Mouse (Mus musculus) liver, embryonic 14.5 days (tissue): ENCODE measurements at regions not wholly inside any gene's neighbourhood (a gene's known extent, or its start where the extent isn't known, plus 50 kb on each side); places are given as distances from the start of the nearest gene placed in this dataset.

Experiments used
- ATAC-seq: fragments of 200-750 bp; cut with Nextera tagmentation; 2 replicates; pipeline ENCODE4 v1.8.0; 2017; ENCODE audit warnings: moderate number of reproducible peaks, mild to moderate bottlenecking, moderate library complexity; ENCODE audit not compliant: insufficient read depth
- DNase-seq, 3 experiments: peaks; one replicate each; pipeline ENCODE4 v3.0.0-alpha.2; 2012 to 2013; ENCODE audit warnings: low read depth in 3 of 3, low spot score in 3 of 3
- H3K27ac ChIP-seq: fragments of 300-500 bp; sonication (generic); 2 replicates; pipeline ENCODE4 v1.5.1; 2014; ENCODE audit warnings: moderate library complexity, mild to moderate bottlenecking, control low read depth, inconsistent platforms
- H3K27me3 ChIP-seq: fragments of 300-500 bp; sonication (generic); 2 replicates; pipeline ENCODE4 v1.6.1; 2014; ENCODE audit warnings: mild to moderate bottlenecking, low read length, moderate library complexity; ENCODE audit not compliant: control insufficient read depth, insufficient read depth
- H3K36me3 ChIP-seq: fragments of 300-500 bp; sonication (generic); replicated peaks from 2 replicates; pipeline ENCODE4 v1.6.1; 2014; ENCODE audit warnings: low read depth; ENCODE audit not compliant: control insufficient read depth, insufficient read depth
- H3K4me1 ChIP-seq, 2 experiments: fragments of 200-500 bp in 1 of 2; fragments of 300-500 bp in 1 of 2; sonication (generic) in 1 of 2; replicated peaks; 2 replicates each; pipeline ENCODE4 v1.6.1; 2012 to 2014; ENCODE audit warnings: antibody characterized with exemption in 1 of 2, inconsistent platforms in 1 of 2, low read length in 1 of 2; ENCODE audit not compliant: control insufficient read depth in 2 of 2, insufficient read depth in 2 of 2
- H3K4me2 ChIP-seq: fragments of 300-500 bp; sonication (generic); 2 replicates; pipeline ENCODE4 v1.6.1; 2014; ENCODE audit warnings: low read depth, mild to moderate bottlenecking, control low read depth, moderate library complexity
- H3K4me3 ChIP-seq, 2 experiments: fragments of 200-500 bp in 1 of 2; fragments of 300-500 bp in 1 of 2; sonication (generic) in 1 of 2; 2 replicates each; pipeline ENCODE4 v1.5.1; 2012 to 2014; ENCODE audit warnings: low read depth in 2 of 2, low read length in 2 of 2, mild to moderate bottlenecking in 2 of 2, control low read depth in 1 of 2, inconsistent platforms in 1 of 2, moderate library complexity in 1 of 2; ENCODE audit not compliant: insufficient read depth in 1 of 2
- H3K9ac ChIP-seq: fragments of 300-500 bp; sonication (generic); replicated peaks from 2 replicates; pipeline ENCODE4 v1.6.1; 2014; ENCODE audit warnings: mild to moderate bottlenecking, control low read depth, moderate library complexity
- H3K9me3 ChIP-seq: fragments of 300-500 bp; sonication (generic); 2 replicates; pipeline ENCODE4 v1.6.1; 2016; ENCODE audit warnings: low read length, mixed read lengths; ENCODE audit not compliant: control insufficient read depth
- CTCF ChIP-seq: IDR thresholded peaks from 2 replicates; pipeline ENCODE4 v1.5.1; 2016; ENCODE audit warnings: antibody characterized with exemption, low read depth, control low read depth
- EP300 ChIP-seq: IDR thresholded peaks from 2 replicates; pipeline ENCODE4 v1.6.1; 2016; ENCODE audit warnings: antibody characterized with exemption, low read depth
- WGBS: fragments of 180-500 bp; shearing (Covaris S2); extraction: QIAGEN DNeasy Blood & Tissue Kit; methylation state at CpG from one replicate; pipeline ENCODE4 v1.1.7; 2014; ENCODE audit not compliant: insufficient replicate concordance; 5-methylcytosine and 5-hydroxymethylcytosine counted together

GRCm38 (mm10) chr1:128535537-128536150 is 56.4 kb downstream of the Cxcr4 start:
- H3K4me2 ChIP-seq: no peak overlapping the region
- H3K36me3 ChIP-seq: no peaks in the 10 kb centered on the region
- no peak overlapping the region for H3K27ac ChIP-seq
- TF ChIP-seq CTCF (no peak), EP300 (no peak)
- 60% methylated on average over 10 of the region's 10 CpGs for WGBS
- H3K9me3 ChIP-seq: no peaks in the 10 kb centered on the region
- ATAC-seq (no peak), DNase-seq (no peak)
- no peak overlapping the region for H3K9ac ChIP-seq
- no peak overlapping the region for H3K4me3 ChIP-seq
- H3K4me1 ChIP-seq: no peaks in the 10 kb centered on the region
- H3K27me3 ChIP-seq: no peaks in the 10 kb centered on the region

DNA sequence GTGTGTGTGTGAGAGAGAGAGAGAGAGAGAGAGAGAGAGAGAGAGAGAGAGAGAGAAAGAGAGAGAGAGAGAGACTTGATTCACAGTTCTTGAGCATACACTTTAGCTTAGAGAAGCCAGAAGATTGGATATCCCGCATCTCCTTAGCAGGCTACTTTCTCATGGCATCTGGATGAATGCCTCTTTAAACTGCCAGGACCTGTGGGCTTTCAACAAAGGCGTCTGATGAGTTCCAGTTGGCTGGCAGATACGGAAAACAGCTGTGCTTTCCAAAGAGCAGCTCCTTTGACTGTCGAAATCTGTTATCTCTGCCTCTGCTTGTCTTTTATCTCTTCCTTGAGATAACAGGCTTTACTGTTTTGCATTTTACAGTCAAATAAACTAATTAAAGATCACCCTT is 59.5 kb downstream of the Cxcr4 start:
- no peak for DNase-seq
- WGBS: 20% methylated on average over 4 of the region's 4 CpGs
- H3K4me3 ChIP-seq: no peak overlapping the region

DNA sequence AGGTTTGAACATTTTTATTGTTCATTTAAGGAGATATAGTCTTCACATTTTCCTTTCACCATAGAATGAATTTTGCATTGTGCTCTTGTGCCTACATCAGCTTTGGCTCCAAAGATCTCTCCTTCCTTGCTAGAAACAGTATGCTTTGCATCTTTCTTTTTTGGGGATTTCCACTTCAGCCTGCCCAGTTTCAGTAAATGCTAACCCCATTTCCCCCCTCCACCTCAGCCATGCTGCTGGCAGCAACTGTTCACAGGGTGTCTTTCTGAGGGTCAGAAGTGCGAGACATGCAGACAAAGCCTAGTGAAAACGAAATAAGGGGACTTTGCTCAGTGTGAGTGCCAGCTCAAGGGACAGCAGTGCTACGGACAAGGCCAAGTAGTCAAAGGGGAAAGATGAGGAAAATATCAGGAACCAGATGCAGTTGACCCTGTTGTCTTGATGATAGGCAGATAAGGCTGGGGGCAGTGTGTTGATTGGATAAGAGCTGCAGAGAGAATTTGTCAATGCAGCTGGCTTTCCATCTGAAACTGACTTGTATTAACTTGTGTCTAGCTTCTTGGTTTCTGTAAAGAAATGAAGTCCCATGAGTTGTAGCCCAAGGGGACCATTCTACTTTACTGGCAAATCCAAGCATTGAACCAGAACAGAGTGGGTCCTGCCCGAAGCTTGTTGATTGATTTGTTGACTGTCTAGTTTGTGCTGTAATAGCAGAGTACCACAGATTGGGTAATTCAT is 62.1 kb downstream of the Cxcr4 start:
- no peak overlapping the region for H3K4me3 ChIP-seq
- no peaks in the 10 kb centered on the region for H3K9me3 ChIP-seq
- H3K27me3 ChIP-seq: no peaks in the 10 kb centered on the region
- no peak for ATAC-seq
- no peak for DNase-seq
- H3K9ac ChIP-seq: no peak overlapping the region
- WGBS: 50% methylated on average over 4 of the region's 4 CpGs
- no peaks in the 10 kb centered on the region for H3K36me3 ChIP-seq
- H3K4me2 ChIP-seq: no peak overlapping the region
- TF ChIP-seq EP300 (no peak), CTCF (no peak)
- H3K4me1 ChIP-seq: no peaks in the 10 kb centered on the region
- no peak overlapping the region for H3K27ac ChIP-seq

More for the DNA sequence above, 59.5 kb downstream of the Cxcr4 start:
- Histone ChIP-seq H3K27ac (no peak overlapping the region), H3K27me3 (no peaks in the 10 kb centered on the region), H3K9me3 (no peaks in the 10 kb centered on the region), H3K36me3 (no peaks in the 10 kb centered on the region), H3K4me1 (no peaks in the 10 kb centered on the region), H3K4me2 (no peak overlapping the region), H3K9ac (no peak overlapping the region)
- TF ChIP-seq CTCF: no peak
- no peak for TF ChIP-seq EP300
- no peak for ATAC-seq

- H3K27ac ChIP-seq: no peak overlapping the region
- no peaks in the 10 kb centered on the region for H3K9me3 ChIP-seq
- H3K36me3 ChIP-seq: no peaks in the 10 kb centered on the region
- ATAC-seq: no peak
- no peak overlapping the region for H3K4me3 ChIP-seq
- H3K9ac ChIP-seq: no peak overlapping the region
- H3K4me2 ChIP-seq: no peak overlapping the region
- H3K27me3 ChIP-seq: no peaks in the 10 kb centered on the region
- WGBS: 70% methylated on average over 4 of the region's 4 CpGs
- TF ChIP-seq CTCF (no peak), EP300 (no peak)
- no peaks in the 10 kb centered on the region for H3K4me1 ChIP-seq
- no peak for DNase-seq
Observed at GRCm38 (mm10) chr1:128519234-128519633, 72.9 kb downstream of the Cxcr4 start.

- ATAC-seq: no peak
Observed at GRCm38 (mm10) chr1:128518514-128518913, 73.6 kb downstream of the Cxcr4 start.

More at GRCm38 (mm10) chr1:128518514-128518913, 73.6 kb downstream of the Cxcr4 start:
- no peak for TF ChIP-seq CTCF
- no peak for TF ChIP-seq EP300
- no peaks in the 10 kb centered on the region for H3K36me3 ChIP-seq
- 84% methylated on average over 5 of the region's 5 CpGs for WGBS
- H3K4me2 ChIP-seq: no peak overlapping the region
- no peaks in the 10 kb centered on the region for H3K27me3 ChIP-seq
- DNase-seq: no peak
- no peaks in the 10 kb centered on the region for H3K9me3 ChIP-seq
- no peak overlapping the region for H3K9ac ChIP-seq
- no peaks in the 10 kb centered on the region for H3K4me1 ChIP-seq
- H3K27ac ChIP-seq: no peak overlapping the region
- H3K4me3 ChIP-seq: no peak overlapping the region
